Mouse (Mus musculus): ENCODE data around the gene Limch1. TPM values are rescaled to one million over a fixed set of nuclear protein-coding genes. Genes with fewer than 3 reads are reported as not detected.

Limch1 gene
- polyA plus RNA-seq, 2 experiments, result 0.54 to 1.2 TPM

DNA sequence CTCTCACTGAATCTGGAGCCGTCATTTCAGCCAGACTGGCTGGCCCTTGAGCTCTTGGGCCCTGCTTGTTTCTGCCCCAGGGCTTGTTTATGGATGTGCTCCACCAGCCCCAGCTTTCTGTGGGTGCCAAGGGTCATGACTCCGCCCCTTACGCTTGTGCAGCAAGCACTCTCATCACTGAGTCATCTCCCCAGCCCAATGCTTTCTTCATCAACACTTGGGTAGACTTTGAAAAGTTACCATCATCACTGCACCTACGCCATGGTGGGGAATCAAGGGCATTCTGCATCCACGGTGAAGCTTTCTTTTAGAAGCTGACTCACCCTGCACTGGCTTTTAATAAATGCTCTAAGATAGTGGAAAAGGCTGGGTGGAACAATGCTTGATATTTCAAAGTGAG is 97.1 kb downstream of the Limch1 start:
- DNase-seq (ENCODE audit: low read depth in 3 of 3, low spot score in 3 of 3) (no peak), ATAC-seq (ENCODE audit: insufficient read depth) (no peak)
- Histone ChIP-seq H3K36me3 (replicated peaks; ENCODE audit: control insufficient read depth, insufficient read depth, low read depth) (no peaks in the 10 kb centered on the region), H3K4me3 (ENCODE audit: insufficient read depth in 1 of 2, low read depth in 2 of 2, low read length in 2 of 2) (no peak overlapping the region), H3K27me3 (ENCODE audit: control insufficient read depth, insufficient read depth, low read length) (no peaks in the 10 kb centered on the region), H3K4me1 (replicated peaks; ENCODE audit: control insufficient read depth in 2 of 2, insufficient read depth in 2 of 2, low read length in 1 of 2) (no peaks in the 10 kb centered on the region), H3K9me3 (ENCODE audit: control insufficient read depth, low read length) (no peaks in the 10 kb centered on the region), H3K9ac (replicated peaks) (no peak overlapping the region), H3K27ac (no peak overlapping the region), H3K4me2 (ENCODE audit: low read depth) (no peak overlapping the region)
- WGBS (ENCODE audit: insufficient replicate concordance), result 65% methylated on average over 5 of the region's 5 CpGs
- no peak for TF ChIP-seq EP300 (IDR thresholded peaks at IDR 0.05; ENCODE audit: low read depth)
- TF ChIP-seq CTCF (IDR thresholded peaks at IDR 0.05; ENCODE audit: low read depth), result no peak

DNA sequence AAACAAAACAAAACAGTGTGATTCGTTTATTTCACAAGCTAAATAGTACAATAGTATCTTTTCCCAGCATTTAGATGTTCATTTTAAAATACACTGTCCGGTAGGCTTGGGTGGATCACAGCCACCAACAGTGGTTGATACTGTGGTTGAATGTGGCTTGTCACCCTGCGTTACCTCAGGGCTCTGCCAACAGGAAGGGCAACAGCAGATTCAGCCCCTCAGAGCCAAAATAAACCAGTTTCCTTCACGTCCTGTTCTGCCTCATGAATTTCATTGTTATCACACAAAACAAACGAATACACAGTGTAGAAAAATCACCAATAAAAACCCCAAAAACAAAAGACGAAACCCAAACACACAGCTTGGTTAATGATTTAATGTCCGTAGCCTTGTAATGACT is 102.5 kb downstream of the Limch1 start:
- no peak overlapping the region for H3K4me2 ChIP-seq (ENCODE audit: low read depth)
- H3K27ac ChIP-seq, result no peak overlapping the region
- DNase-seq (ENCODE audit: low read depth in 3 of 3, low spot score in 3 of 3) (no peak), ATAC-seq (ENCODE audit: insufficient read depth) (no peak)
- WGBS (ENCODE audit: insufficient replicate concordance), result 31% methylated on average over 7 of the region's 7 CpGs
- H3K9ac ChIP-seq (replicated peaks), result no peak overlapping the region
- H3K4me3 ChIP-seq (ENCODE audit: insufficient read depth in 1 of 2, low read depth in 2 of 2, low read length in 2 of 2), result no peak overlapping the region
- no peaks in the 10 kb centered on the region for H3K4me1 ChIP-seq (replicated peaks; ENCODE audit: control insufficient read depth in 2 of 2, insufficient read depth in 2 of 2, low read length in 1 of 2)
- TF ChIP-seq EP300 (IDR thresholded peaks at IDR 0.05; ENCODE audit: low read depth) (no peak), CTCF (IDR thresholded peaks at IDR 0.05; ENCODE audit: low read depth) (no peak)
- H3K27me3 ChIP-seq (ENCODE audit: control insufficient read depth, insufficient read depth, low read length), result no peaks in the 10 kb centered on the region
- no peaks in the 10 kb centered on the region for H3K9me3 ChIP-seq (ENCODE audit: control insufficient read depth, low read length)
- no peaks in the 10 kb centered on the region for H3K36me3 ChIP-seq (replicated peaks; ENCODE audit: control insufficient read depth, insufficient read depth, low read depth)

DNA sequence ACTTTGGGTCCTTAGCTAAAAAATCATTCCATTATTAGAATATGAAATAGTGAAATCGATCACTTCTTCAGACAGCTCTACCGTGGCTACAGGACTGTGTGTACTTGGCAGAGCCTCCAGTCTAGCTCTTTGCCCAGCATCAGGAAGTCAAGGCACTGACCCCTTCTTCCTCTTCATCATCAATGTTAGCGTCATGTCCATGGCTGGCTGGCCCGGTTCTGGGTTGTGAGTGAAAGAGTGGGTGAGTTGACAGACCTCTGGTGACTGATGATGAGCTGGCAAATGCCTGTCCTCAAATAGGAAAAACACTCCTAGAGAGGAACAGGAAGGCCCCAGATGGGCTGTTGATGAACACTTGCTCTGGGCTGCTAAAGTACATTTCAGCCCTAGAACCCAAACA is 103.5 kb downstream of the Limch1 start:
- WGBS (ENCODE audit: insufficient replicate concordance), result 33% methylated on average over 4 of the region's 4 CpGs
- ATAC-seq (ENCODE audit: insufficient read depth), result no peak
- no peak overlapping the region for H3K4me3 ChIP-seq (ENCODE audit: insufficient read depth in 1 of 2, low read depth in 2 of 2, low read length in 2 of 2)

GRCm38 (mm10) chr5:66850721-66851251 is 105.2 kb downstream of the Limch1 start:
- Histone ChIP-seq H3K9ac (replicated peaks) (no peak overlapping the region), H3K4me3 (ENCODE audit: insufficient read depth in 1 of 2, low read depth in 2 of 2, low read length in 2 of 2) (no peak overlapping the region), H3K27me3 (ENCODE audit: control insufficient read depth, insufficient read depth, low read length) (no peaks in the 10 kb centered on the region), H3K4me1 (replicated peaks; ENCODE audit: control insufficient read depth in 2 of 2, insufficient read depth in 2 of 2, low read length in 1 of 2) (no peaks in the 10 kb centered on the region), H3K36me3 (replicated peaks; ENCODE audit: control insufficient read depth, insufficient read depth, low read depth) (no peaks in the 10 kb centered on the region), H3K27ac (no peak overlapping the region), H3K9me3 (ENCODE audit: control insufficient read depth, low read length) (no peaks in the 10 kb centered on the region), H3K4me2 (ENCODE audit: low read depth) (no peak overlapping the region)
- no peak for ATAC-seq (ENCODE audit: insufficient read depth)
- 66% methylated on average over 11 of the region's 11 CpGs for WGBS (ENCODE audit: insufficient replicate concordance)
- no peak for TF ChIP-seq CTCF (IDR thresholded peaks at IDR 0.05; ENCODE audit: low read depth)
- TF ChIP-seq EP300 (IDR thresholded peaks at IDR 0.05; ENCODE audit: low read depth), result no peak
- no peak for DNase-seq (ENCODE audit: low read depth in 3 of 3, low spot score in 3 of 3)

More for the DNA sequence above, 103.5 kb downstream of the Limch1 start:
- no peak overlapping the region for H3K4me2 ChIP-seq (ENCODE audit: low read depth)
- no peaks in the 10 kb centered on the region for H3K36me3 ChIP-seq (replicated peaks; ENCODE audit: control insufficient read depth, insufficient read depth, low read depth)
- no peak overlapping the region for H3K27ac ChIP-seq
- TF ChIP-seq CTCF (IDR thresholded peaks at IDR 0.05; ENCODE audit: low read depth) (no peak), EP300 (IDR thresholded peaks at IDR 0.05; ENCODE audit: low read depth) (no peak)
- DNase-seq (ENCODE audit: low read depth in 3 of 3, low spot score in 3 of 3), result no peak
- no peak overlapping the region for H3K9ac ChIP-seq (replicated peaks)
- H3K9me3 ChIP-seq (ENCODE audit: control insufficient read depth, low read length), result no peaks in the 10 kb centered on the region
- H3K4me1 ChIP-seq (replicated peaks; ENCODE audit: control insufficient read depth in 2 of 2, insufficient read depth in 2 of 2, low read length in 1 of 2), result no peaks in the 10 kb centered on the region
- no peaks in the 10 kb centered on the region for H3K27me3 ChIP-seq (ENCODE audit: control insufficient read depth, insufficient read depth, low read length)

DNA sequence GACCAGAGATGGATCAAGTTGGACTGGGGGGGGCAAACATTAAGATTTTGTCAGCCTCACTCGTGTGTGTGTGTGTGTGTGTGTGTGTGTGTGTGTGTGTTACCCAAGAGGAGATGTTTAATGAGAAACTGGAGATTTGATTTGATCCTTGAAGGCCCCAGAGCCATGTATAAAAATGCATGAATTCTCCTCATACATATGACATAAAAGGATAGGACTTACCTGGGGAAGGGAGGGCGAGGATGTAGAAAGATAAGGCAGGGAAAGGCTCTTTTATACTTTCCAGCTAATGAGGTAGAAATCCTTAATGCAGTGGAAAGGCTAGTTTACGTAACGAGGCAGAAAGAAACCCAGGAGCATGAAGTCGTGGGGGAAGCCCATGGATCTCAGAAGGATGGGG is 106.1 kb downstream of the Limch1 start:
- no peak for ATAC-seq (ENCODE audit: insufficient read depth)
- TF ChIP-seq CTCF (IDR thresholded peaks at IDR 0.05; ENCODE audit: low read depth), result no peak
- TF ChIP-seq EP300 (IDR thresholded peaks at IDR 0.05; ENCODE audit: low read depth), result no peak
- H3K27me3 ChIP-seq (ENCODE audit: control insufficient read depth, insufficient read depth, low read length), result no peaks in the 10 kb centered on the region
- H3K36me3 ChIP-seq (replicated peaks; ENCODE audit: control insufficient read depth, insufficient read depth, low read depth), result no peaks in the 10 kb centered on the region
- WGBS (ENCODE audit: insufficient replicate concordance), result 53% methylated on average over 5 of the region's 5 CpGs
- H3K27ac ChIP-seq, result no peak overlapping the region
- no peaks in the 10 kb centered on the region for H3K4me1 ChIP-seq (replicated peaks; ENCODE audit: control insufficient read depth in 2 of 2, insufficient read depth in 2 of 2, low read length in 1 of 2)
- no peak overlapping the region for H3K9ac ChIP-seq (replicated peaks)
- no peak overlapping the region for H3K4me2 ChIP-seq (ENCODE audit: low read depth)
- DNase-seq (ENCODE audit: low read depth in 3 of 3, low spot score in 3 of 3), result no peak
- H3K4me3 ChIP-seq (ENCODE audit: insufficient read depth in 1 of 2, low read depth in 2 of 2, low read length in 2 of 2), result no peak overlapping the region
- H3K9me3 ChIP-seq (ENCODE audit: control insufficient read depth, low read length), result no peaks in the 10 kb centered on the region

Measured in liver, embryonic 14.5 days (tissue).